Mouse (Mus musculus): ENCODE data around the gene Eif4b. TPM values are rescaled to one million over a fixed set of nuclear protein-coding genes. Genes with fewer than 3 reads are reported as not detected.

The Eif4b gene
- total RNA-seq (2015) (163 and 180 TPM in 2 replicates), total RNA-seq (2017) (394 and 459 TPM in 2 replicates)

DNA sequence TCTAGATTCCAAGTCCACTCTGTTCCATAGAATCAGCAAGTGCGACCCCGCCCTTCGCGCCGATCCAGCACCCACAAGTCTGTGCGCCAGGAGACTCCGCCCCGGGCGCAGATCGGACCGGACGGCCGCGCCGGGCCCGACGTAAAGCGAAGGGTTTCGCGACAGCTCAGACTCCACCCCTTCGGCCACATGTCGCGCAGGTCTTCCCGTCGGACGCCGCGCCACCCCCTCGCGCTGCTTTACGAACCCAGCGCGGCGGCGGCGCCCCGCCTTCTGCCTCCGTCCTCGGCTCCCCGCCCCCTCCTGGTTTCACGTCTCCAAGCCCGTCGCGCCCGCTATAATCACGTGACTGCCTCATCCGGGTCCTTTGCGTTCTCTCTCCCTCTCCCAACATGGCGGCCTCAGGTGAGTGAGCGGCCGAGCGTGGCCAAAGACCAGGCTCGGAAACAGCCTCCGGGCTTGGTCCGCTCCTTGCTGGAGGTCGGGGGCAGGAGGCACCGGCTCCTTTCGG is at the start of gene Eif4b:
TSS of gene Eif4b (plus strand) at position 215 of the 511 bp plus-strand sequence.
- ATAC-seq (replicated peaks; ENCODE audit: poor library complexity) = peak; percentile 93

DNA sequence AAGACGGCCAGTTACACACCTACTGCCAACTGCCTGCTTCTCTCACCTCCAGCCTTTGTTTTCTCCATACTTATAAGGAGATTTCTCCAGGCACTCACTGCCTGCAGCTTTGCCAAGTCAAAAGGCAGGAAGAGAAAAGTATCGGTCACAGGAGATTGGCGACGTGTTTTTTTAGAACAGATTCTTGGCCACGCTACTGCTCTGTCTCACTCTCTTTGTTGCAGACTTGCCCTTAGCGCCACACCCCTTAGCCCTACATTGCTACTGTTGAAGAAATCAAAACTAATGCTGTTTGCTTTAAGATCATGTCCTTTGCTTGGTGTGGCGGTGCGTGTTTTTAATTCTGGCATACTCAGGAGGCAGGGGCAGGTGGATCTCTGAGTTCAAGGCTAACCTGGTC is 49.7 kb upstream of the Eif4b start:
- no peak for ATAC-seq (replicated peaks; ENCODE audit: poor library complexity)

DNA sequence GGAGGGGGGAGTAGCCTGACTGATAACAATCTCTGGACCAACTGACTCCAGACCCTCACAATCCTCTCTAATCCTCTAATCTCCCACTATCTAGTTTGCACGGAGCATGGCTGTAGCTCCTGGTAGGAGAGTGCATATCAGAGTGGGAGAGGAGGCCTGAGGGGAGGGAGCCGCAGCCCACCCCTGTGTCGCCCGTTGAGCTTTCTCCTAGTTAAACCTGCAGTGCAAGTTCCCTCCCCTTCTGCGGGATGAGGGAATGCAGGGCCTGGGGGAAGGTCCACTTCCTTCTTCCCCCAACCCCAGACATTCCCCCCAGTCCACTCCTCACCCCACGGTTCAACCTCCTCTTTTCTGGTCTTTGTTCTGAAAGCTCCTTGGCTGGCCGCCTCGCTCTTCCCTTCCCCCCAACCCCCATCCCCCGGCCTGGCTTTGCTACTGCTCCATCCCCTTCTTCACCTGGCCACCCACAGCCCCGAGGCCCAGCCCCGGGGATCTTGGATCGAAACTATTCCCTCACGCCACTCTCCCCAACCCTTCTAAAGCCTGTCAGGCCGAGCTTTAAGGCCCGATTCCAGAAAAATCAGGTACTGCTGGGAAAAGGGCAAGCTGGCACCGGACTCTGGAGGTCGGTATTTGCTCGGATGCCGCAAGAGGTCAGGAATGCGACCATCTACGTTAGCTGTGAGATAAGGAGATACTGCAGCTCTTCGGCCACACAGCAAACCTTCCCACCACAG is 48.3 kb upstream of the Eif4b start:
- 0 out of 2 replicates have a peak, but pooled peaks have one; percentile 6 for ATAC-seq (replicated peaks; ENCODE audit: poor library complexity)

DNA sequence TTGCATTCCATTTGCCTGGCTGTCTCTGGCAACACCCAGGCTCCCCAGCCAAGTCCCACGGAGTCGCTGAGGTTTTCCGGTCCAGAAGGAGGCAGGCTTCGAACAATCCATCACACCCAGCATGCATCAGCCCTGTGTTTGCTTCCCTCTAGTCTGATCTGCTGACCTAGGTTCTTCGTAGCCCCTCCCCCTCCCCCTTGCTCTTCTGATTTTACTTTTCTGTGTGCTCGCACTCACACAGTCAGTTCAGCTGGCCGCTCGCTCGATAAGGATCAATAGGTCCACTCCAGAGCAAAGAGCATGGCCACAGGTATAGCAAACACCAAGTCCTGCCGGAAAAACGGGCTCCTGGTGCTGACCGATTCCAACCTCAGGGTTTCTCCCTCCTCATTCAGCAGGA is 47.1 kb upstream of the Eif4b start:
- no peak for ATAC-seq (replicated peaks; ENCODE audit: poor library complexity)

DNA sequence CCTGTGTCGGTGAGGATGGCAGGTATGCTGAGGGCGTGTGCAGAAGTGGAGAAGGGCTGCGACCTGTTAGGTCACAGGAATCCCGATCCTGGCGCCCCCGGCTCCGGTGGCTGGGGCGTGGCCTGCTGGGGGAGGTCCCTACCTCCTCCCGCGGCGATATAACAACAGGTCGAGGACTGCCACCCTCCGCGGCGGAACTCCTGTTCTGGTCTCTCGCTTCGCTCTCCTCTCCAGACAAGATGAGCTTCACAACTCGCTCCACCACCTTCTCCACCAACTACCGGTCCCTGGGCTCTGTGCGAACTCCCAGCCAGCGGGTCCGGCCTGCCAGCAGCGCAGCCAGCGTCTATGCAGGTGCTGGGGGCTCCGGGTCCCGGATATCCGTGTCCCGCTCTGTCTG is 45.5 kb upstream of the Eif4b start, which contains the start of gene Krt18:
TSS of gene Krt18 (plus strand) at position 141 of the 400 bp plus-strand sequence.
- peak; percentile 79 for ATAC-seq (replicated peaks; ENCODE audit: poor library complexity)

DNA sequence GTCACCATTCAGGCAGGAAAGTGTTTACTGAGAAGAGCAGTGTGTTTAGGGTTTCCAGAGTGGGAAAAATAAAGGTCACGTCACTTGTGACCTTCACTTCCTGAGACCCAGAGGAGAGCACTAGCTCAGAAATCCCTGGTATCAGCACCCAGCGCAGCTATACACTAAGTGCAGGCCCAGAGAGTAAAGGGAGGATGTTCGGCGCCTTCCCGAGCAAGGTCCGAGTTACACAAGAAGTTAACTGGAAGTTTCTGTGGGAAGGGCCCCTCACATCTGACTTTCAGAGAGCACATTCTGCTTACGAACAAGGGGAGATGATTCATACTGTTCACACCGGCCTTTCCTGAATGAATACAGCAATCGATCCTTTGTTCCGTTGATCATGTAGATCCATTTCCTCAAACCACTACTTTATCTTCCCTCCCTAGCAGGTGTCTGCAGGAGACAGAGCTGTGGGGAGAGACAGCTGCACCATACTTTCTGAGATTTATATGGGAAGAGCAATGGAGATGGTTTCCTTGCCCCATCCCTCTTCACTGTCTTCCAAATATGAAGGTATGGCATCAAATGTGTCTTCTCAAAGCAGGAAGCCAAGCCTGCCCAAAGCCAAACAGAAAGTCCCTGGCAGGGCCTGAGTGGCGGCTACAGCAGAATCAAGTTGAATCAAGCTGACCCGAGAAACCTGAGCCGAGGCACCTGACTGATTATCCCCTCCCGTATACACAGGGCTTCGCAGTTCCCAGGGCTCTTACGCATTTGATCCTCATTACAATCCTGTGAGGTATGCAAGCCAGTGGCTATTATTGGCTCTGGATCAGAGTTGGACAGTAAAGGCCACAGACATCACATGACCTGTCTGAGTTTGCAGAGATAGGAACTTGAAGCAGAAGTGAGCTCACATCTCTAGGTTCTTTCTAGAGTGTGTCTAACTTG is 39.2 kb upstream of the Eif4b start:
- ATAC-seq (replicated peaks; ENCODE audit: poor library complexity) = no peak

DNA sequence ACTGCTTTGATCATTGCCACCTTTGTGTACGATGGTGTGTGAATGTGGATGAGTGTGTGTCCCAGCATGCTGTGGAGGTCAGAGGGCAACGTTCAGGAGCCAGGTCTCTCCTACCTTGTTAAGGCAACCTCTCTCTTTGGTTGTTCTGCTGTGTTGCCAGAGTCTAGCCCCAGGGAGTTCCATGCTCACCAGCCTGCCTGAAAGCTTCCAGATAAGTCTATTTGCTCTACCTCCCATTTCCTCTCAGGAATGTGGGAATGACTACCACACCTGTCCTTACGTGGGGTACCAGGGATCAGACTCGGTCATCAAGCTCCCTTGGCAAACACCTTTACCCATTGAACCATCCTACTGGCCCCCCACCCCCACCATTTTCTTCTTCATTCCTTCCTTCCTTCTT is 33.3 kb upstream of the Eif4b start:
- no peak for ATAC-seq (replicated peaks; ENCODE audit: poor library complexity)

DNA sequence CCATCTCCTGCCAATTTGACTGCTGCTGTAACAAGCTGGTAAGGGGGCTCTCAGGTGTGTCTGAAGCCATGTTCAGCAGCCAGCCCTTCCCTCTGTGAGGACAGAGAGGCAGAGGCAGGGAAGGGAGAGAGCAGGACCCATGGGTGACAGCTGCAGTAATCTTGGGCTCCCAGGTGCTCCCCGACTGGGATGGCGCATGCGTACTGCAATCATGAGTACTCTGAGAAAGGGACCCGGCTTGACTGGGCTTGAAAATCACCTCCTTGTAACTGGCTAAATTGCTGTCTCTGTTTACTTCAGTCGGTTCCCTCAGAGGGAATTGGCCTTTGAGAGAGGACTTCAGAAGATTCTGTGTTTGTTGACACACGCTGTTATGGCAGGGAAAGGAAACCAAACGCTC is 31.6 kb upstream of the Eif4b start:
- ATAC-seq (replicated peaks; ENCODE audit: poor library complexity) = no peak

DNA sequence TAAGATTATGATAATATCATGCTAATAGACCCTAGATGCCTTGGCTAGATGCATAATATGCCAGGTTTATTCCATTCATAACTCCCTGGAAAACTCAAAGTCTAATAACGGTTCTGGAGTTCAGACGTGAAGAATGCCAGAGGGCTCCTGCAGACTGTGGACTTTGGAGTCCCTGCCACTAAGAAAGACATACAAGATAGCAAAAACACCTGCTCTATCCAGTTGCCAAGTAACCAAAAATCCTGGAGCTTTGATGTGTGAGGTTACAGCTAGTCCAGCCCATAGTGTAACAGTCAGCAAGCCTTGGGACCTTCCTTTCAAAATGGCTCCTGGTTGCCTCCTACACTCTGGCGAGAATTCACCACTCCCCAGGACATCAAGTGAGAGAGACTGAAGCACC is 28.8 kb upstream of the Eif4b start:
- no peak for ATAC-seq (replicated peaks; ENCODE audit: poor library complexity)

DNA sequence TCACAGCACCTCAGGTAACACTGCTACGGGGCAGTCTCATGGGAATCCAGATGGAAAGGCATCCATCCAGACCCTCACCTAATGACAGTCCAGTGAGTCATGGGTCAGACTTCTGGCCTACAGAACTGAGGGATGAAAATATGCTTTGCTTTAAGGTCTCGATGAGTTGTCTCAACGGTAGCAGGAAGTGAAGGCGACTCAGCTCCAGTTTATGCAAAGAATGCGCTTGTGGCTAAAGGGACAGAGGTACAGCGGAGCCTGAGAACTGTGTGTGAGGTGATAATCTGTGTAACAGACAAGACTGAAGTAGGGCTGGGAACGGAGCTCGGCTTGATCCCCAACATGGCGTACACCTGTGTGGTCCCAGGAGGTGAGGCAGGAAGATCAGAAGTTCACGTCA is 27.9 kb upstream of the Eif4b start:
- ATAC-seq (replicated peaks; ENCODE audit: poor library complexity) = no peak

DNA sequence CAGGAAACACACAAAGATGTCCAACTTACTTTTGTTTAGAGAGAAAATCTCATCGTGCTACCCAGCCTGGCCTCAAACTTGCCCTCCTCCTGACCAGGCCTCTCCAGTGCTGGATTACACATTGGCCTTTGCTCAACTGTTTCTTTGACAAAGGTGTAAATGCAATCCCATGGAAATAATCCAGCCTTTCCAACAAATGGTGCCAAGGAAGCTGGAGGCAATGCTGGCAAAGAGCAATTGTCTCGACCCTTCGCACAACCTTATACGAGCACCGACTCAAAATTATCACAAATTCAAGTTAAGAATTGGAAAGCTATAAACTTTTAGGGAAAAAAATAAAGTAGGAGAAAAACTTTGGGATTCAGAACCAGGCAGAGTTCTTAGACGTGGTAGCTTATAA is 25.6 kb upstream of the Eif4b start:
- no peak for ATAC-seq (replicated peaks; ENCODE audit: poor library complexity)

DNA sequence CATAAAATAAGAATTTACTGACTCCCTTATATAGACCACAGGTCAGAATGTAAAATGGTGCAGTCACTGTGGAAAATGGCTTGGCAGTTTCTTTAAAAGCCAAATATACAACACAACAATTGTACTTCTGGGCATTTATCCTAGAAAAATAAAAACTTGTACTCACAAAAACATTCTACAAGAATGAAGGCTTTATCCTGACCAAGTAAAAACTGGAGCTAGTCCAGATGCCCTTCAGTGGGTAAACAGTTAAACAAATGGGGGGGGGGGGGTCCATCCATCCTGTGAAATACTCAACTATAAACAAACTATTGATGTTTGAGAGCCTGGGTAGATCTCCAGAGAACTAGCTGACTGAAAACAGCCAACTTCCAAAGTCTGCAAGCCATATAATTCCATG is 23.7 kb upstream of the Eif4b start:
- ATAC-seq (replicated peaks; ENCODE audit: poor library complexity) = no peak

DNA sequence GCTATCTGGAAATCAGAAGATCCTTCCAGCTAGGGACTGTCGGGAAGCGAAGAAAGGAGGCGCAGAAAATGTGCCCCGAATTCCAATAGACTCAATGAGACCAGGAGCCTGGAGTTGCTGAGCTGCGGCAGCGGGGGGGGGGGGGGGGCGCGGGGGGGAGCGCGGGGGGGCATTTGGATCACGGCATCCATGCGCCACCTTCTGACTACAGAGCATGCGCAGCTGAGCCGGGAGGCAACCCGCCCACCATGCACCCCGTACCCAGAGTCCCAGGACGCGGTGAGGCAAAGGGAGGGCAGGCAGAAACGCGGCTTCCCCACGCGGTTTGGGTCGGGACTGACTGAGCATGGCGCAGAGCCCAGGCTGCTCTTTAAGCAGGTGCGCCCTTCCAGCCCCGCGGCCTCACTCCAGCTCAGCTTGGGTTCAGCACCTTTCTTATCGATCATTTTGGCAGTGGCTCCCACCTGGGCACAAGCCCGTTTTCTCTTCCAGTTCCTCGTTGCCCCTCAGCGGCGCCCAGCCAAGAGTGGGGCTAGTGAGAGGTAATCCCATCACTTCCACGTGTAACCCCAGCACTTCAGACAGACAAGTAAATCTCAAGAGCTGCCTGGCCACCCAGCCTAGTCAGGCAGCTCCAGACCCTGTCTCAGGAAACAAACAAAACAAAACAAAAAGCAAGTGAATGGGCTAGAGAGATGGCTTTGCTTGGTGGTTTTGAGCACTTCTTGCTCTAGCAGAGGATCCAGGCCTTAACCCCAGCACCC is 21.5 kb upstream of the Eif4b start:
- ATAC-seq (replicated peaks; ENCODE audit: poor library complexity) = peak; percentile 82

DNA sequence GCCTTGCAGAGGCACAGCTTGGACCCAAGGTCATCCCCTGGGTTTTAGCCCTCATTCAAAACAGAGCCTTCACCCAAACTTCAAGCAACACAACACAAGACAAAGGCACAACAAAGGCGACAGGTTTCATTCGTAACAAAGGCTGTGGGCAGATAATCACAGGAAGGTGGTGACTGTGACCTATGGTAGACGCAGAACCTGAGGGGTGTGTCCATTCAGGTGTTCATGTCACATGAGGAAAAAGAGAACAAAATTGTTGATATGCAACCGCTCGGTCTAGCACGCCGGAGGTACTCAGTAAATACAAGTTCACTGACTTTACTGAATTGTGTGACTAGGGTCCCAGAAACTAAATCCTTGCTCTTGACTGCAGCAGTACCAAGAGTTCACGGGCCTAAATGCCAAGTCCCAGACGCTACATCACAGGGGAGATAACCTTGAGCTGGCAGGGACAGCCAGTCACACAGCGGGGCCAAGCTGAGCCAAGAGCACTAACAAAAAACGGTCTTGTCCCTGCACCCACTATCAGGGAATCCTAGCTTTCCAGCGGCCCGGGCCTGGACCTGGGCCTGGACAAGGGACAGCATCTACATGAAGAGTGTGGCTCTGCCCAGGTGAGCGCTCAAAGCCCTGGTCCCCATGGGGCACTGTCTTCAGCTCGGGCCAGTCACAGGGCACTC is 16.9 kb upstream of the Eif4b start:
- no peak for ATAC-seq (replicated peaks; ENCODE audit: poor library complexity)

DNA sequence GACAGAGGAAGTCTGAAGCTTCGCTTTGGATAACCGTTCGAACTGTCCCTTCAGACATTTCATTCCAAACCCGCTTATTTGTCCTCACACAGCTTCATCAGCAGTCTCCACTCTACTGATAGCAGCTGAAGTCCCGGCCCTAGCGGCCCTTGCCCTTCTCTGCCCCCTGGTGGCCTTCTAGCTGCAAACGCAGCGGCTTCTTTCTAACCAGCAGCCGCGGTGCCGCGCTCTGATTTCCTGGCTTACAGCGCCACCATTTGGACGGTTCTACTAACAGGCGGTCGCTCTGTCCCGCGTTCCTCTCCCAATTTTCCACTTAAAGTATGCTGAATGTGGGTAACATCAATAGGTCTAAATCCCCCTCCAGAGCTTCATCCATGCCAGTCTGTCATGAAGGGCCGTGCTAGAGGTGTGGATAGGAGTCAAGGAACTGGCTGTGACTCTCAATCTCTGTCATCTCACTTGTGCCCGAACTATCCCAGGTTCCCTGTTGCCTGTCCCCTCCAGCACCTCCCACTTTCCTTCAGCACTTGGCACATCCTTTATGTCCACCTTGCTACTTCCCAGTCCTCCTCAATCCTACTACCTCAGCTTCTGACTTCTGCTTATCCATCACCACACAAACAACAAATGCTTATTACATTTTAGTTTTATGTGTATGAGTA is 7.8 kb upstream of the Eif4b start:
- peak; percentile 100 for ATAC-seq (replicated peaks; ENCODE audit: poor library complexity)

DNA sequence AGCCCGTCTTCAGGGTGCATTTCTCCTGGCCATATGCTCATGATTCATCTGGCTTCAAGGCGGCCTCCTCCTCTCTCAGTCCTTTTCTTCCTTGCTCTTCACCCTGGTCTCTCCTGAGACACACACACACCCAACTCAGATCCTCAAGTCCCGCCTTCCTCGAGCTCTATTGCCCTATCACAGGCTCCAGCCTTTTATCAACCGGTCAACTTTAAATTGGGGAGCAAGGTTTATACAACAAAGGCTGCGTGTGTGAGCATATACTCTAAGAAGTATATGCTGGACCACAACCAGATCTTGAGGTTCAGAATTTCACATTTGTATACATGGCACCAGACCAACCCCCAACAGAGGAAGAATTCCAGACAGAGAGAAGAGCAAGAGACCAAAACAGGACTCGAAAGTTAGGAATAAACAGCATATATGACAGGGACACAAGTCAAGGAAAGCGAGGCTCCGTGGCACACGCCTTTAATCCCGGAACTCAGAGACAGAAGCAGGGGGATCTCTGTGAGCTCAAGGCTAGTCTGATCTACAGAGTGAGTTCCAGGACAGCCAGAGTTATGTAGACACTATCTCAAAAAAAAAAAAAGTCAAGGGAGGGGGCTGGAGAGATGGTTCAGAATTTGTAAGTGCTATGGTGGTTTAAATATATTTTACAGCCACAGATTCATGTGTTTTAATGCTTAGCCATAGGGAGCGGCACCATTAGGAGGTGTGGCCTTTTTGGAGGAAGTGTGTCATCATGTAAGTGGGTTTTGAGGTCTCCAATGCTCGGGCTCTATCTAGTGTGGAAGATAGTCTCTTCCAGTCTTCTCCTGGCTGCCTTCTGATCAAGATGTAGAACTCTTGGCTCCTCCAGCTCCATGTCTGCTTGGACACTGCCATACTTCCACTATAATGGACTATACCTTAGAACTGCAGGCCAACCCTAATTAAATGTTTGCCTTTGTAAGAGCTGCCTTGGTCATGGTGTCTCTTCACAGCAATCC is 2.8 kb upstream of the Eif4b start:
- ATAC-seq (replicated peaks; ENCODE audit: poor library complexity) = no peak

DNA sequence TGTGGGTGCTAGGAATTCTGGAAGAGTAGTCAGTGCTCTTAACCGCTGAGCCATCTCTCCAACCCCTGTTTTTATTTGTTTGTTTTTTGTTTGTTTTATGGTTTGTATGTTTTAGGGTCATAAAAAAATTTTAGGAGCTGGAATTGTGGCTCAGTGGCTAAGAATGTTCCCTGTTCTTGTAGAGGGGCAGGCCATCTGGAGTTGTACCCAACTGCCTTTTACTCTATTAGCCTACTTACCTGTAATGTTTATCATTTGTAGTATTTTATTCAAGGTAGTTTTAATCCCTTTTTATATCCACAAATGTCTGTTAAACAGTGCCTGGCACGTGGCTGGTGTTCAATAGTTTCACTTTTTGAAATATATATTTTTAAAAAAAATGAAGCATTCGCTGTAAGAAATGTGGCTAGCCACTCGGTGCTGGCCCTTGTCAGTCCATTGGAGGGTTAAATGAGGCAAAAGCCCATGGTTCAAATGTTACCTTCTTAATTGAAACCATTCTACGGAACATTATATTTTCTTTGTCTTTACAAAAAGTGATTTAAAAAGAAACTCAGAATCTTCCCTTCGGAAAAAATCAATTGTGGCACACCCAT is 512 bp upstream of the Eif4b start:
- no peak for ATAC-seq (replicated peaks; ENCODE audit: poor library complexity)

DNA sequence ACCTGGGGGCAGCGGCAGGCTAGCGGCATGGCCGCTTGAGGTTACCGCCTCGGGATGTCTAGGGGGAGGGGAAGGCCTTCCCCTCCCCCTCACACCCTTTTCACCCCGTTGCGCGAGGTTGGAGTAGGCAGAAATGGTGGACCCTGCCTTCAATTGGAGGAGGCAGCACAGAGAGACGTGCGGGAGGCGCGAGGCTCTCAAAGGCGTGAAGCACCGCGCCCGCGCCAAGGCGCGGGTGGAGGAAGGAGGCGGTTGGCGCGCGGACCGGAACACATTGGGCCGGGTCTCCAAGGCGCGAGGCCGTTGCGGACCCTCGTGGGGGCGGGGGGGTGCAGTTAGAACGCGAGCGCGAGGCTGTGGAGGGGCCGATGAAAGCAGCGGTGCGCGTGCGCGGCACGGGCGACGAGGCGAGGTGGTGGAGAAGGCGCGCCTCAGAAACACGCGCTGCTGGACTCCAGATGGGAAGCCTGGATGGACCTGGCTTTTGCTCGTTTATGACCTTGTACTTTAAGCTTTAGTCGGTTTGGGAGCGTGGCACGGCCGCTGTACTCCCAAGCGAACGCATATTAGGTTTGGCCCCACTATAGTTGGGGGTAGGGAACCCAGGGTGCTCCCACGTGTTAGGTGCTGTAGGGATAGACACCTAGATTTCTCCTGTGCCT is 628 bp downstream of the Eif4b start:
- peak; percentile 33 for ATAC-seq (replicated peaks; ENCODE audit: poor library complexity)

All from megakaryocyte progenitor cell, adult 5-6 weeks (primary cell).